Mouse (Mus musculus) megakaryocyte, embryonic 14.5 days (primary cell): Measurements from ENCODE around the gene Nedd4.

Source experiments
- FLI1 ChIP-seq: IDR thresholded peaks from 2 replicates; pipeline ENCODE4 v1.6.1; 2012; ENCODE audit warnings: low read length, inconsistent platforms, mixed read lengths
- GATA1 ChIP-seq: IDR thresholded peaks from 3 replicates; pipeline ENCODE4 v1.6.1; 2012; ENCODE audit warnings: mixed read lengths, low read length, inconsistent platforms, borderline replicate concordance

DNA sequence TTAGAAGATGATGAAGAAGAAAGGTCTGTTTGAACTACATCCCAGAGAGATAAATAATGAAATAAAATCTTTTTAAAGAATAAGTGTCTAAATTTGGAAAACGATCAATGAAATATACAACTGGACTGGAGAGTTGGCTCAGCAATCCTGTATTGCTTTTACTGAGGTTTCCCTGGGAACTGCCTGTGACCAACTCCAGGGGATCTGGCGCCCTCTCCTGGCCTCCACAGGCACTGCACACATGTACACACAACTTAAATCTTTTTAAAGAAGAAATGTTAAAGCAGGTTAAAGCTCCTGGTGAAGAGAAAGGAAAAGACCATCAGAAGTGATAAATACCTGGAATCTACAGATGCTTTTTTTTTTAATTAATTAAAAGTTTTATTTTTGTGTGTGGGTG is 10.2 kb downstream of the Nedd4 start:
- no peak for TF ChIP-seq GATA1
- TF ChIP-seq FLI1 = no peak
